Mouse (Mus musculus) hindbrain, embryonic 14.5 days (tissue): Measurements from ENCODE around the gene Ak2. TPM values are rescaled to one million over a fixed set of nuclear protein-coding genes. Genes with fewer than 3 reads are reported as not detected.

Source experiments
- ATAC-seq: fragments of 200-750 bp; cut with Nextera tagmentation; 2 replicates; pipeline ENCODE4 v1.8.0; 2017; ENCODE audit warnings: moderate number of reproducible peaks, mild to moderate bottlenecking, moderate TSS enrichment, moderate library complexity; ENCODE audit not compliant: low FRiP score
- DNase-seq: peaks from one replicate; pipeline ENCODE4 v3.0.0-alpha.2; 2015; ENCODE audit warnings: low spot score
- H3K27ac ChIP-seq: fragments of 300-500 bp; sonication (generic); 2 replicates; pipeline ENCODE4 v1.5.1; 2014; ENCODE audit warnings: mild to moderate bottlenecking, moderate library complexity
- H3K27me3 ChIP-seq: fragments of 300-500 bp; sonication (generic); 2 replicates; pipeline ENCODE4 v1.6.1; 2014; ENCODE audit warnings: mild to moderate bottlenecking, low read length, mixed read lengths; ENCODE audit not compliant: control insufficient read depth, insufficient read depth
- H3K36me3 ChIP-seq: fragments of 300-500 bp; sonication (generic); replicated peaks from 2 replicates; pipeline ENCODE4 v1.6.1; 2014; ENCODE audit not compliant: control insufficient read depth, insufficient read depth
- H3K4me1 ChIP-seq: fragments of 300-500 bp; sonication (generic); replicated peaks from 2 replicates; pipeline ENCODE4 v1.6.1; 2014; ENCODE audit warnings: antibody characterized with exemption, low read length, mixed read lengths; ENCODE audit not compliant: control insufficient read depth, insufficient read depth
- H3K4me2 ChIP-seq: fragments of 300-500 bp; sonication (generic); replicated peaks from 2 replicates; pipeline ENCODE4 v1.6.1; 2014; ENCODE audit warnings: mild to moderate bottlenecking, moderate library complexity
- H3K4me3 ChIP-seq: fragments of 300-500 bp; sonication (generic); replicated peaks from 2 replicates; pipeline ENCODE4 v1.5.1; 2014; ENCODE audit warnings: mild to moderate bottlenecking, low read length
- H3K9ac ChIP-seq: fragments of 300-500 bp; sonication (generic); 2 replicates; pipeline ENCODE4 v1.6.1; 2014
- H3K9me3 ChIP-seq: fragments of 300-500 bp; sonication (generic); 2 replicates; pipeline ENCODE4 v1.6.1; 2016; ENCODE audit warnings: low read length; ENCODE audit not compliant: control insufficient read depth
- WGBS: fragments of 180-500 bp; shearing (Covaris S2); extraction: QIAGEN DNeasy Blood & Tissue Kit; methylation state at CpG from one replicate; pipeline ENCODE4 v1.1.7; 2014; 5-methylcytosine and 5-hydroxymethylcytosine counted together
- polyA plus RNA-seq: library from polyadenylated mRNA; unstranded; fragments of >200 nt; fragmentation: Nextera tagmentation; extraction: Ambion mirVana; gene quantifications from 2 replicates; pipeline ENCODE4 v1.2.1, GENCODE M21; 2014

The Ak2 gene
- polyA plus RNA-seq, 1 experiment from 2014 or later = 60.4 TPM

DNA sequence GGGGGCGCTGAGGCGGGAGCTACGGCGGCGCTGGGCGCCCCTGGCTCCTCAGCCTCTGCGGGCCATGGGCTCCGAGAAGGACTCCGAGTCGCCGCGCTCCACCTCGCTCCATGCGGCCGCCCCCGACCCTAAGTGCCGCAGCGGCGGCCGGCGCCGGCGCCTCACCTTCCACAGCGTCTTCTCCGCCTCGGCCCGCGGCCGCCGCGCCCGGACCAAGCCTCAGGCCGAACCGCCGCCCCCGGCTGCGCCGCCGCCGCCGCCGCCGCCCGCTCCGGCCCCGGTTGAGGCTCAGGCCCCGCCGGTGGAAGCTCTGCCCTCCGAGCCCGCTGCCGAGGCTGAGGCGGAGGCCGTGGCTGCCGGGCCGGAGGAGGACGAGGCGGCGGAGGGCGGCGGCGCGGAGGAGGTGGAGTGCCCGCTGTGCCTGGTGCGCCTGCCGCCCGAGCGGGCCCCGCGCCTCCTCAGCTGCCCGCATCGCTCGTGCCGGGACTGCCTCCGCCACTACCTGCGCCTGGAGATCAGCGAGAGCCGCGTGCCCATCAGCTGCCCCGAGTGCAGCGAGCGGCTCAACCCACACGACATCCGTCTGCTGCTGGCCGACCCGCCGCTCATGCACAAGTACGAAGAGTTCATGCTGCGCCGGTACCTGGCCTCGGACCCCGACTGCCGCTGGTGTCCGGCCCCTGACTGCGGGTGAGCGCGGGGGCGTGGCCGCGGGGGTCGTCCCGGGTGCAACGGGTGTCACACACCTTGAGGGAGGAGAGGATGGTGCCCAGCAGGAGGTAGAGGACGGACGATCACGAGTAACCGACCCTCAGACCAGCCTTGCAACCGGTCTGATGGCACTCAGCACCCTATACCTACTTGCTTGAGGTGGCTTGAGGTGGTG lies 66.7 kb downstream of the Ak2 start, which contains the start of gene Rnf19b:
Gene Rnf19b, plus strand, starts transcription at position 65 of the 886 bp plus-strand sequence.
- H3K27me3 ChIP-seq = no peaks in the 10 kb centered on the region
- ATAC-seq = peak; percentile 56
- no peaks in the 10 kb centered on the region for H3K36me3 ChIP-seq
- H3K4me2 ChIP-seq = peak within 1 kb of the TSS; percentile 84
- peaks cover 25% of the 10 kb centered on the region for H3K4me1 ChIP-seq
- peak within 1 kb of the TSS; percentile 96 for H3K27ac ChIP-seq
- H3K9ac ChIP-seq = peak within 1 kb of the TSS; percentile 94
- WGBS = under 1% methylated on average over 71 of the region's 107 CpGs
- H3K9me3 ChIP-seq = no peaks in the 10 kb centered on the region
- peak within 1 kb of the TSS; percentile 92 for H3K4me3 ChIP-seq
- DNase-seq = peak; percentile 42

DNA sequence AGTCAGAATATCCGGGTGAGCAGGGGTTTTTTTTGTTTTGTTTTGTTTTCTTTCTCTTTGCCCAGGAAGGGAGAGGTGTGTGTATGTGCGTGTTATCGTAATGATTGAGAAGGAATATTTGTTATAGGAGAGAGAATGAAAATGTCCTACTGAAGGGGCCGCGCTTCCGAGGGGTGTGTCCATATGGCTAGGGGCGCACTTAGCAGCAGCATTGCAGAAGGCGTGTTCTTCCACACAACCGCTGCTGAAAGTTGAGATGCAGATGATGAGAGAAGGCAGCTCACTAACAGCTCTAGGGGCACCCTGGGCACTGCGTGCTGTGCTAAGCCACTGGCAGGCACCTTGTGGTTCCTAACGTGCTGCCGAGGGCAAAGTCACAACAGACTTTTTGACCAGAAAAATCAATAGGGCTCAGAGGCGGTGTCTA lies 67.4 kb downstream of the Ak2 start:
- no peaks in the 10 kb centered on the region for H3K27me3 ChIP-seq
- 2% methylated on average over 13 of the region's 13 CpGs for WGBS
- H3K36me3 ChIP-seq = no peaks in the 10 kb centered on the region
- peak overlapping the region; percentile 96 for H3K27ac ChIP-seq
- peak overlapping the region; percentile 94 for H3K9ac ChIP-seq
- H3K4me1 ChIP-seq = peaks cover 25% of the 10 kb centered on the region
- peak overlapping the region; percentile 84 for H3K4me2 ChIP-seq
- peak overlapping the region; percentile 92 for H3K4me3 ChIP-seq
- H3K9me3 ChIP-seq = no peaks in the 10 kb centered on the region
- ATAC-seq (no peak), DNase-seq (peak; percentile 50)

DNA sequence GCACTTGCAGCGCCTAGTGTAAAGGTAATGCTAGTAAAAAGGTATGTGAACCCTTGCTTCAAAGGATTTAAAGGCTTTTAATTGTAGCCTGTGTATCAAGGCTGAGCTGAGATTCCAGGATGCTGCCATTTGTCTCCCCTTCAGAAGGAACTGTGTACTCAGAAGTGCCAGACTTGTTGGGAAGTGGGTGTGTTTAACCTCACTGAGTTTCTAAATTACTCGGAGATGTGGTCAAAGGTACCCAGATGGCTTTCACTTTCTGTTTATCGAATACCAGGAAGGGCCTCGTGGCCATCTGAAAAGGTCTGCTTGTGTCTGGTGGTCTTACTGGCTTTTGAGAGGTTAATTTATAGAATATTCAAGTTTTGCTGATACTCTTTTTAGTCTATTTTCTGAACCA lies 68.2 kb downstream of the Ak2 start:
- no peak overlapping the region for H3K27ac ChIP-seq
- peak overlapping the region; percentile 92 for H3K4me3 ChIP-seq
- no peaks in the 10 kb centered on the region for H3K27me3 ChIP-seq
- H3K9me3 ChIP-seq = no peaks in the 10 kb centered on the region
- peaks cover 25% of the 10 kb centered on the region for H3K4me1 ChIP-seq
- ATAC-seq = no peak
- no peaks in the 10 kb centered on the region for H3K36me3 ChIP-seq
- H3K9ac ChIP-seq = peak overlapping the region; percentile 94
- 63% methylated on average over 4 of the region's 4 CpGs for WGBS
- no peak for DNase-seq
- peak overlapping the region; percentile 84 for H3K4me2 ChIP-seq

Other genes starting within 250 kb of the Ak2 start
- gene A3galt2, start 236.6 kb upstream of the Ak2 start, polyA plus RNA-seq = 0.21 and 0.41 TPM in 2 replicates
- 29.0 and 33.6 TPM in 2 replicates for gene Zfp362, start 185.9 kb upstream of the Ak2 start, polyA plus RNA-seq
- gene Trim62, start 108.4 kb upstream of the Ak2 start, polyA plus RNA-seq = 31.9 and 35.5 TPM in 2 replicates
- gene Azin2, start 29.5 kb upstream of the Ak2 start, polyA plus RNA-seq = 14.6 and 20.1 TPM in 2 replicates
- 35.5 and 41.1 TPM in 2 replicates for gene Rnf19b, start 66.3 kb downstream of the Ak2 start, polyA plus RNA-seq
- gene Tmem54, start 113.6 kb downstream of the Ak2 start, polyA plus RNA-seq = 0.33 TPM in 1 of 2 replicates, not detected in the other
- gene Hpca, start 130.1 kb downstream of the Ak2 start, polyA plus RNA-seq = 56.2 and 68.7 TPM in 2 replicates
- gene Fndc5, start 145.0 kb downstream of the Ak2 start, polyA plus RNA-seq = 14.5 and 15.4 TPM in 2 replicates
- 17.3 and 19.3 TPM in 2 replicates for gene S100pbp, start 197.8 kb downstream of the Ak2 start, polyA plus RNA-seq
- gene Yars, start 197.8 kb downstream of the Ak2 start, polyA plus RNA-seq = 111 and 118 TPM in 2 replicates